Mouse (Mus musculus) frontal cortex, adult 2 months (tissue): ENCODE data around the gene Zic4. TPM values are rescaled to one million over a fixed set of nuclear protein-coding genes. Genes with fewer than 3 reads are reported as not detected.

Experiments
- DNase-seq, 2 experiments: peaks; one replicate each; pipeline ENCODE4 v3.0.0; 2022; ENCODE audit warnings: low spot score in 1 of 2; ENCODE audit errors: extremely low spot score in 1 of 2
- polyA plus RNA-seq: library from polyadenylated mRNA; depleted of rRNA; stranded (reverse); fragments of >200 nt; gene quantifications from 2 replicates; pipeline ENCODE4 v1.2.3, GENCODE M21; 2012

Gene Zic4
- polyA plus RNA-seq, 1 experiment, result 10.3 TPM

- DNase-seq, result no peak
Measured at GRCm38 (mm10) chr9:91363011-91363730, 958 bp downstream of the Zic4 start.

GRCm38 (mm10) chr9:91363814-91364126 is 1.6 kb downstream of the Zic4 start:
- no peak for DNase-seq

- no peak for DNase-seq
Measured at GRCm38 (mm10) chr9:91364127-91364970, 2.1 kb downstream of the Zic4 start.

GRCm38 (mm10) chr9:91364971-91365501 is 2.8 kb downstream of the Zic4 start:
- DNase-seq, result no peak

GRCm38 (mm10) chr9:91365664-91366063 is 3.5 kb downstream of the Zic4 start, which contains the start of gene Zic1:
Zic1 (minus strand) TSS chr9:91365810.
- no peak for DNase-seq

- no peak for DNase-seq
Measured at GRCm38 (mm10) chr9:91366226-91366998, 4.2 kb downstream of the Zic4 start.

GRCm38 (mm10) chr9:91366999-91367811 is 5.0 kb downstream of the Zic4 start:
- DNase-seq, result no peak

- no peak for DNase-seq
Measured at GRCm38 (mm10) chr9:91368150-91368549, 5.9 kb downstream of the Zic4 start.

- no peak for DNase-seq
Measured at GRCm38 (mm10) chr9:91368946-91369292, 6.7 kb downstream of the Zic4 start.

- no peak for DNase-seq
Measured at GRCm38 (mm10) chr9:91369293-91369991, 7.2 kb downstream of the Zic4 start.

GRCm38 (mm10) chr9:91370191-91370708 is 8.0 kb downstream of the Zic4 start:
- no peak for DNase-seq

- DNase-seq, result no peak
Measured at GRCm38 (mm10) chr9:91371011-91371410, 8.8 kb downstream of the Zic4 start.

GRCm38 (mm10) chr9:91371608-91372007 is 9.4 kb downstream of the Zic4 start:
- no peak for DNase-seq

- no peak for DNase-seq
Measured at GRCm38 (mm10) chr9:91373811-91374575, 11.8 kb downstream of the Zic4 start.

GRCm38 (mm10) chr9:91374665-91375064 is 12.5 kb downstream of the Zic4 start:
- no peak for DNase-seq

- no peak for DNase-seq
Measured at GRCm38 (mm10) chr9:91377036-91377872, 15.0 kb downstream of the Zic4 start.

- no peak for DNase-seq
Measured at GRCm38 (mm10) chr9:91377873-91378150, 15.6 kb downstream of the Zic4 start.
